Mouse (Mus musculus) midbrain, embryonic 16.5 days (tissue): ENCODE data around the gene Sco1. TPM values are rescaled to one million over a fixed set of nuclear protein-coding genes. Genes with fewer than 3 reads are reported as not detected.
"Not testable (repeated sequence)": the region's sequence is repeated elsewhere in the genome, so short reads cannot be mapped to it uniquely, and the experiment has no call there.

ENCODE experiments used
- ATAC-seq: fragments of 200-750 bp; cut with Nextera tagmentation; 2 replicates; pipeline ENCODE4 v1.8.0; 2017; ENCODE audit warnings: moderate TSS enrichment
- H3K27ac ChIP-seq: fragments of 300-500 bp; sonication (generic); 2 replicates; pipeline ENCODE4 v1.5.1; 2014; ENCODE audit warnings: mild to moderate bottlenecking, low read length, mixed read lengths
- H3K27me3 ChIP-seq: fragments of 300-500 bp; sonication (generic); 2 replicates; pipeline ENCODE4 v1.6.1; 2014; ENCODE audit warnings: low read depth, low read length, mixed read lengths; ENCODE audit not compliant: control insufficient read depth, insufficient read depth
- H3K36me3 ChIP-seq: fragments of 300-500 bp; sonication (generic); 2 replicates; pipeline ENCODE4 v1.6.1; 2014; ENCODE audit warnings: mild to moderate bottlenecking, low read length, moderate library complexity, mixed read lengths; ENCODE audit not compliant: control insufficient read depth, insufficient read depth
- H3K4me1 ChIP-seq: fragments of 300-500 bp; sonication (generic); 2 replicates; pipeline ENCODE4 v1.6.1; 2014; ENCODE audit warnings: mild to moderate bottlenecking, low read length, mixed read lengths; ENCODE audit not compliant: control insufficient read depth, insufficient read depth
- H3K4me2 ChIP-seq: fragments of 300-500 bp; sonication (generic); 2 replicates; pipeline ENCODE4 v1.6.1; 2014; ENCODE audit warnings: mild to moderate bottlenecking, low read length, mixed read lengths
- H3K4me3 ChIP-seq: fragments of 300-500 bp; sonication (generic); 2 replicates; pipeline ENCODE4 v1.5.1; 2014; ENCODE audit warnings: low read depth, mild to moderate bottlenecking, low read length, moderate library complexity, mixed read lengths
- H3K9ac ChIP-seq: fragments of 300-500 bp; sonication (generic); 2 replicates; pipeline ENCODE4 v1.6.1; 2014; ENCODE audit warnings: low read depth, low read length, mixed read lengths
- H3K9me3 ChIP-seq: fragments of 300-500 bp; sonication (generic); replicated peaks from 2 replicates; pipeline ENCODE4 v1.6.1; 2014; ENCODE audit warnings: mild to moderate bottlenecking, low read length, mixed read lengths; ENCODE audit not compliant: control insufficient read depth, poor library complexity, severe bottlenecking
- WGBS: fragments of 180-500 bp; shearing (Covaris S2); extraction: QIAGEN DNeasy Blood & Tissue Kit; methylation state at CpG from one replicate; pipeline ENCODE4 v1.1.7; 2014; 5-methylcytosine and 5-hydroxymethylcytosine counted together
- polyA plus RNA-seq: library from polyadenylated mRNA; unstranded; fragments of >200 nt; fragmentation: Nextera tagmentation; extraction: Ambion mirVana; gene quantifications from 2 replicates; pipeline ENCODE4 v1.2.1, GENCODE M21; 2015

Sco1 gene
- polyA plus RNA-seq, 1 experiment from 2014 or later, result 10.9 TPM

DNA sequence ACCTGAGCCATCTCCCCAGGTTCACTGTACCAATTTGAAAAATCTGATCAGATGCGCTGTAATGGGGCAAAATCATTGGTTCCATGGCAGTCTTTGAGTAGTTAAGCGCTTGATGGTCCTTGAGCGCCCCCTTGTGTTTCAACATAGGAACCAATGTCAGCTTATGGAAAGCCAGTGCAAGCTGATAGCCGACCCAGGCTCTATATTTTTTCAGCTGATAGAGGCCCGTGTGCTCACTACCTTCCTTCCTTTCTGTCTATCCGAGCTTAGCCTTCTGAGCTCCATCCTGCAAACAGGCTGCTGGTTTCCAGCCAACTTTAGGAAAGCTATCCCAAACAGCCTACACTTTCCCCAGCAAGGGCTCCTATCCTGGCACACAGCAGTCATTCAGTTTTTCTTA, 33.0 kb downstream of the Sco1 start:
- WGBS, result 4% methylated on average over 6 of the region's 6 CpGs
- H3K27me3 ChIP-seq, result peaks cover 7% of the 10 kb centered on the region
- no peaks in the 10 kb centered on the region for H3K9me3 ChIP-seq
- no peaks in the 10 kb centered on the region for H3K36me3 ChIP-seq
- no peak overlapping the region for H3K4me2 ChIP-seq
- ATAC-seq, result peak; percentile 70; the same call in 1 of the 2 replicates
- H3K4me3 ChIP-seq, result no peak overlapping the region
- no peaks in the 10 kb centered on the region for H3K4me1 ChIP-seq
- no peak overlapping the region for H3K27ac ChIP-seq
- H3K9ac ChIP-seq, result no peak overlapping the region

DNA sequence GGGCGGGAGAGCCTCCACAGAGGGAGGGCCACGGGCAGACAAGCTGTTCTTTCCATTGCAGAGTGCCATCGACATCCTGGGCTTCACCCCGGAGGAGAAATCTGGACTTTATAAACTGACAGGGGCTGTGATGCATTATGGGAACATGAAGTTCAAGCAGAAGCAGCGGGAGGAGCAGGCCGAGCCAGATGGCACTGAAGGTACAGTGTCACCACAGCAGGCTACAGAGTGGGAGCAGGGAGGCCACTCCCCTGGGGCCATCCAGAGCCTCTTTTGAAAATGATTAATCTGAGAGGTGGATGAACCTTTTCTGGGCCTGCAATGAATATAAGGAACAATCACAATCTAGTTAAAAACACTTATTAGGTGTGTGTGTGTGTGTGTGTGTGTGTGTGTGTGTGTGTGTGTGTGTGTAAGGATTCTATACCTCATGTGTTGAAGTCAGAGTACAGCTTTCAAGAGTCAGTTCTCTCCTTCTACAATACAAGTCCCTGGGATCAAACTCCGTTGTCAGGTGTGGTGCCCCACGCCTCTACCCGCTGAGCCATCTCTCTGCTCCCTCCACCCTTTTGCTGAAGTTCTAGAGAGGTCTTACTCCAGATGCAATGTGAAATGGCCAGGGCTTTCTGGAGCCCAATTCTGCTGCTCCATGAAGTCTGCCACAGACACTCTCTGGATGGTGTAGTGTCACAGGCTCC, 34.1 kb downstream of the Sco1 start:
- no peaks in the 10 kb centered on the region for H3K4me1 ChIP-seq
- ATAC-seq, result no peak
- H3K9me3 ChIP-seq, result no peaks in the 10 kb centered on the region
- H3K27me3 ChIP-seq, result peaks cover 7% of the 10 kb centered on the region
- no peaks in the 10 kb centered on the region for H3K36me3 ChIP-seq
- H3K4me3 ChIP-seq, result no peak overlapping the region
- no peak overlapping the region for H3K4me2 ChIP-seq
- 63% methylated on average over 9 of the region's 9 CpGs for WGBS
- H3K9ac ChIP-seq, result no peak overlapping the region
- H3K27ac ChIP-seq, result no peak overlapping the region

DNA sequence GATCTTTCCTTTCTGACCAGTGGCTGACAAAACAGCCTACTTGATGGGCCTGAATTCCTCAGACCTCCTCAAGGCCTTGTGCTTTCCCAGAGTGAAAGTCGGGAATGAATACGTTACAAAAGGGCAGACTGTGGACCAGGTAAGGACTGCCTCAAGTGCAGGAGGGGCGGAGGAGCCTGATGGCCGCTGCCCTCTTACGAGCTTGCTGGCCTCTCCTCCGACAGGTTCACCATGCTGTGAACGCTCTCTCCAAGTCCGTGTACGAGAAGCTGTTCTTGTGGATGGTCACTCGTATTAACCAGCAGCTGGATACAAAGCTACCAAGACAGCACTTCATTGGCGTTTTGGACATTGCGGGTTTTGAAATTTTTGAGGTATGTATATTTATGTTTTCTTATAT, 34.8 kb downstream of the Sco1 start:
- peaks cover 7% of the 10 kb centered on the region for H3K27me3 ChIP-seq
- no peak overlapping the region for H3K4me2 ChIP-seq
- H3K36me3 ChIP-seq, result no peaks in the 10 kb centered on the region
- no peak overlapping the region for H3K4me3 ChIP-seq
- H3K4me1 ChIP-seq, result no peaks in the 10 kb centered on the region
- H3K27ac ChIP-seq, result no peak overlapping the region
- no peaks in the 10 kb centered on the region for H3K9me3 ChIP-seq
- WGBS, result 91% methylated on average over 12 of the region's 12 CpGs
- no peak for ATAC-seq
- H3K9ac ChIP-seq, result no peak overlapping the region

DNA sequence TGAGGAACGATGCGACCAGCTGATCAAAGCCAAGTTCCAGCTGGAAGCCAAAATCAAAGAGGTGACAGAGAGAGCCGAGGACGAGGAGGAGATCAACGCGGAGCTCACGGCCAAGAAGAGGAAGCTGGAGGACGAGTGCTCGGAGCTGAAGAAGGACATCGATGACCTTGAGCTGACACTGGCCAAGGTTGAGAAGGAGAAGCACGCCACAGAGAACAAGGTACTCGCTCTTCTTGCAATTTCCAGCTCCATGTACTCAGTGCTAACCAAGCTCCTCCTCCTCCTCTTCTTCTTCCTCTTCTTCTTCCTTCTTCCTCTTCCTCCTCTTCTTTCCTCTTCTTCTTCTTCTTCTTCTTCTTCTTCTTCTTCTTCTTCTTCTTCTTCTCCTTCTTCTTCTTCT, 39.9 kb downstream of the Sco1 start:
- not testable (repeated sequence) for H3K27ac ChIP-seq, H3K4me3 ChIP-seq, H3K9me3 ChIP-seq, H3K4me2 ChIP-seq, H3K36me3 ChIP-seq, H3K27me3 ChIP-seq, ATAC-seq, H3K4me1 ChIP-seq, H3K9ac ChIP-seq
- WGBS, result 95% methylated on average over 10 of the region's 12 CpGs

DNA sequence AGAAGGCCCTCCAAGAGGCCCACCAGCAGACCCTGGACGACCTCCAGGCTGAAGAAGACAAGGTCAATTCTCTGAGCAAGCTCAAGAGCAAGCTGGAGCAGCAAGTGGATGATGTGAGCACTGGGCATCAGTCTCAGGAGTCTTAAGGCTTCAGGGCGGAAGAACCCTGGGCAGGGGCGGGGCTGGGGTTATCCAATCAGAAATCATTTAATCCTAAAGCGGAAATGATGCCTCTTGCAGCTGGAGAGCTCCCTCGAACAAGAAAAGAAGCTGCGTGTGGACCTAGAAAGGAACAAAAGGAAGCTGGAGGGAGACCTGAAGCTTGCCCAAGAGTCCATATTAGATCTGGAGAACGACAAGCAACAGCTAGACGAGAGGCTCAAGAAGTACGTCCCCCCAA, 40.7 kb downstream of the Sco1 start:
- H3K4me2 ChIP-seq, result no peak overlapping the region
- no peaks in the 10 kb centered on the region for H3K9me3 ChIP-seq
- H3K4me1 ChIP-seq, result no peaks in the 10 kb centered on the region
- no peak for ATAC-seq
- H3K27ac ChIP-seq, result no peak overlapping the region
- H3K36me3 ChIP-seq, result no peaks in the 10 kb centered on the region
- H3K27me3 ChIP-seq, result no peaks in the 10 kb centered on the region
- H3K9ac ChIP-seq, result no peak overlapping the region
- WGBS, result 79% methylated on average over 9 of the region's 9 CpGs
- no peak overlapping the region for H3K4me3 ChIP-seq

DNA sequence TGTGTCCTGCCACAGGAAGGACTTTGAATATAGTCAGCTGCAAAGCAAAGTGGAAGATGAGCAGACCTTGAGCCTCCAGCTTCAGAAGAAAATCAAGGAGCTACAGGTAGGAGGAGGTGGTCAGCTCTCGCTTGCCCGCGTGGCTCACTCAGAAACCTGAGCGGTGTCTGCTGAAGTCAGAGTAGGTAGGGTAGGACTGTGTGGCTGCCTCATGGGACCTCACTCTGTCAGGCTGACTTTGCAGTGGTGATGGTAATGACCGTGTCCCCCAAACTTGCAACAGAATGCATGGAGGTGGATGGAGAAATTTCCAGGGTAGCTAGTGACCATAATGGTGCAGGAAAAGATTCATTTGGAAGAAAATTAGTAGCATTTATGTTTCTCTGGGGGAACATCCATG, 41.2 kb downstream of the Sco1 start:
- H3K4me2 ChIP-seq, result no peak overlapping the region
- WGBS, result 93% methylated on average over 5 of the region's 5 CpGs
- no peak overlapping the region for H3K27ac ChIP-seq
- no peaks in the 10 kb centered on the region for H3K27me3 ChIP-seq
- no peaks in the 10 kb centered on the region for H3K9me3 ChIP-seq
- H3K4me1 ChIP-seq, result no peaks in the 10 kb centered on the region
- no peaks in the 10 kb centered on the region for H3K36me3 ChIP-seq
- no peak overlapping the region for H3K9ac ChIP-seq
- ATAC-seq, result no peak
- no peak overlapping the region for H3K4me3 ChIP-seq

GRCm38 (mm10) chr11:67094470-67094869, 42.0 kb downstream of the Sco1 start:
- no peak overlapping the region for H3K9ac ChIP-seq
- no peak overlapping the region for H3K4me2 ChIP-seq
- no peak for ATAC-seq
- no peaks in the 10 kb centered on the region for H3K36me3 ChIP-seq
- H3K4me1 ChIP-seq, result no peaks in the 10 kb centered on the region
- no peak overlapping the region for H3K27ac ChIP-seq
- no peaks in the 10 kb centered on the region for H3K27me3 ChIP-seq
- H3K4me3 ChIP-seq, result no peak overlapping the region
- WGBS, result 78% methylated on average over 29 of the region's 29 CpGs
- no peaks in the 10 kb centered on the region for H3K9me3 ChIP-seq

DNA sequence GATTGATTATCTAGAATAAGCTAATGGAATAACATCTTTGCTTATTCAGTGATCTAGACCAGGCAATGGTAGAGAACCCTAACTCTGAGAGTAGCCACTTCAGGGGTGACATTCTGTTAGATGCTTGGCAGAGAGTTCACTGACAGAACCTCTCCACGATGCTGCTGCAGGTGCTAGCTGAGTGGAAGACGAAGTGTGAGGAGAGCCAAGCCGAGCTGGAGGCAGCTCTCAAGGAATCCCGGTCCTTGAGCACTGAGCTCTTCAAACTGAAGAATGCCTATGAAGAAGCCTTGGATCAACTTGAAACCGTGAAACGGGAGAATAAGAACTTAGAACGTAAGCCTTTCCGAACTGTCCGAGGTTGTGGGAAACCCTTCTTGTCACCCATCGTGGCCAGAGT, 45.2 kb downstream of the Sco1 start:
- Histone ChIP-seq H3K4me1 (no peaks in the 10 kb centered on the region), H3K9me3 (no peaks in the 10 kb centered on the region), H3K27ac (no peak overlapping the region), H3K36me3 (no peaks in the 10 kb centered on the region), H3K4me2 (no peak overlapping the region), H3K27me3 (no peaks in the 10 kb centered on the region), H3K4me3 (no peak overlapping the region), H3K9ac (no peak overlapping the region)
- no peak for ATAC-seq
- 96% methylated on average over 10 of the region's 10 CpGs for WGBS

- H3K4me3 ChIP-seq, result no peak overlapping the region
- H3K36me3 ChIP-seq, result no peaks in the 10 kb centered on the region
- H3K4me1 ChIP-seq, result no peaks in the 10 kb centered on the region
- no peak for ATAC-seq
- H3K9me3 ChIP-seq, result no peaks in the 10 kb centered on the region
- H3K4me2 ChIP-seq, result no peak overlapping the region
- no peak overlapping the region for H3K9ac ChIP-seq
- no peaks in the 10 kb centered on the region for H3K27me3 ChIP-seq
- H3K27ac ChIP-seq, result no peak overlapping the region
- WGBS, result 92% methylated on average over 11 of the region's 11 CpGs
Observed at GRCm38 (mm10) chr11:67098427-67098826, 46.0 kb downstream of the Sco1 start.
